Mouse (Mus musculus): ENCODE data around the gene Cluh. TPM values are rescaled to one million over a fixed set of nuclear protein-coding genes. Genes with fewer than 3 reads are reported as not detected.

The Cluh gene
- polyA plus RNA-seq, 1 experiment: 37.1 TPM

GRCm38 (mm10) chr11:74672901-74673513 lies 23.7 kb downstream of the Cluh start:
- TF ChIP-seq CTCF (IDR thresholded peaks at IDR 0.05; ENCODE audit: control insufficient read depth, insufficient read depth, insufficient replicate concordance, low read depth, low read length): no peak
- TF ChIP-seq POLR2A (IDR thresholded peaks at IDR 0.05; ENCODE audit: control insufficient read depth, low read depth, low read length): no peak
- H3K4me3 ChIP-seq (ENCODE audit: control insufficient read depth, low read depth, low read length): no peak overlapping the region
- H3K36me3 ChIP-seq (ENCODE audit: control insufficient read depth, insufficient read depth, low read length): no peaks in the 10 kb centered on the region; the same call in 1 of the 2 replicates
- no peaks in the 10 kb centered on the region for H3K4me1 ChIP-seq (ENCODE audit: control insufficient read depth, insufficient read depth, low read length)
- H3K27ac ChIP-seq (ENCODE audit: control insufficient read depth, insufficient read depth, low read depth, low read length): no peak overlapping the region
- no peaks in the 10 kb centered on the region for H3K27me3 ChIP-seq (ENCODE audit: control insufficient read depth, insufficient read depth, low read length)

DNA sequence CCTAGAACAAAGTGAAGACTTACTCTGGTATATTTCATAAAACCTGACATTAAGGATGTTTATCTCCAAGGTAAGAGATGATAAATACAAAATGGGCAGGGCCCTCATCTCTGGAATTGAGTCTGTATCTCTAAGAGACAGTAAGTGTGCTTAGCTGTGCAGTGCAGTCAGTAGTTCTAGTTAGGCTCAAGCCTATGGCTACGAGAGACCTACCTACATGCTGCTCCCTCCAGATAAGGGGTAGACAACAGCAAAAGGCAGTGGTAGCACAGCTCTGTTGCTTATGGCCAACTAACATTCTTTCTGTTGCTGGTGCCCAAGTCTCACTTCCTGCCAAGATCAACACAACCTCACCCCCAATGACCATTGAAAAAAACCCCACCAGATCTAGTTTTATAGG lies 24.3 kb downstream of the Cluh start:
- TF ChIP-seq CTCF (IDR thresholded peaks at IDR 0.05; ENCODE audit: control insufficient read depth, insufficient read depth, insufficient replicate concordance, low read depth, low read length) (no peak), POLR2A (IDR thresholded peaks at IDR 0.05; ENCODE audit: control insufficient read depth, low read depth, low read length) (no peak)
- Histone ChIP-seq H3K4me3 (ENCODE audit: control insufficient read depth, low read depth, low read length) (no peak overlapping the region), H3K36me3 (ENCODE audit: control insufficient read depth, insufficient read depth, low read length) (no peaks in the 10 kb centered on the region; the same call in 1 of the 2 replicates), H3K27me3 (ENCODE audit: control insufficient read depth, insufficient read depth, low read length) (no peaks in the 10 kb centered on the region), H3K4me1 (ENCODE audit: control insufficient read depth, insufficient read depth, low read length) (no peaks in the 10 kb centered on the region), H3K27ac (ENCODE audit: control insufficient read depth, insufficient read depth, low read depth, low read length) (no peak overlapping the region)

DNA sequence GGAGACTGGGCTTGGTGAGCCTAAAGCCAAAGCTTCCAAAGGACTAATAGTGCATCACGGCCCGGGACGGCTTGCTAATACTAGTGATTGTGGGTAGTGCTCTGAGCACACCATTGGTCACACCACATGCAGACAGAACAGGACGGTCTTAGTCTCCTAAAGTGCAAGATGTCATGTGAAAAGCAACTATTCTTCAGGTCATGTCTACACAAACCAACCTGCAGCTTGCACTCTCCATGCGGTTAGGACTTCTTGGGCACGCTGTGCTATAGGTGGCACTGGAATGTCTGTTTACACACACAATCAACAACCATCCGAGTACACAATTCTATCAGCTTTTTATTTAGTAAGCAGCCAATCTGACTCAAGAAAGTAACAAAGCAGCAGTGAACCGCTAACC lies 25.4 kb downstream of the Cluh start:
- no peak overlapping the region for H3K27ac ChIP-seq (ENCODE audit: control insufficient read depth, insufficient read depth, low read depth, low read length)
- no peaks in the 10 kb centered on the region; the same call in 1 of the 2 replicates for H3K36me3 ChIP-seq (ENCODE audit: control insufficient read depth, insufficient read depth, low read length)
- no peaks in the 10 kb centered on the region for H3K27me3 ChIP-seq (ENCODE audit: control insufficient read depth, insufficient read depth, low read length)
- TF ChIP-seq POLR2A (IDR thresholded peaks at IDR 0.05; ENCODE audit: control insufficient read depth, low read depth, low read length): no peak
- no peak for TF ChIP-seq CTCF (IDR thresholded peaks at IDR 0.05; ENCODE audit: control insufficient read depth, insufficient read depth, insufficient replicate concordance, low read depth, low read length)
- no peak overlapping the region for H3K4me3 ChIP-seq (ENCODE audit: control insufficient read depth, low read depth, low read length)
- H3K4me1 ChIP-seq (ENCODE audit: control insufficient read depth, insufficient read depth, low read length): no peaks in the 10 kb centered on the region

DNA sequence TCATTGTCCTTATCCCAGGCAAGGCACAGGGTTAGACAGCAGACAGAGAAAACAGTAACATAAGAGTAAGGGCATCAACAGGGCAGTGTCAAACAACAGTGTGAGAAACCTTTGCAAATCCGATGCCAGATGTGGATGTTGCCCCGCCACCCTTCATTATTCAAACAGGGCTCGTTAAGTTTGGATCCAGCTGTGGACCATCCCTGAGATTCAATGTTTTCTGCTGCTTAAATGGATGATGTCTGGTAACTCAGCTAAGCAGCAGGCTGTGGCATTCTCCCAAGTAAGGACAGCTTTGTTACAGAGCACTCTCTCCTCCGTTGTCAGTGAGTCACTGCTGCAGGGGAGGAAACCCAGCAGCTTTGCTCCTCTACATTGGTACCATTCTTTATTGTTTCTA lies 25.9 kb downstream of the Cluh start:
- Histone ChIP-seq H3K27ac (ENCODE audit: control insufficient read depth, insufficient read depth, low read depth, low read length) (no peak overlapping the region), H3K36me3 (ENCODE audit: control insufficient read depth, insufficient read depth, low read length) (no peaks in the 10 kb centered on the region; the same call in 1 of the 2 replicates), H3K4me1 (ENCODE audit: control insufficient read depth, insufficient read depth, low read length) (no peaks in the 10 kb centered on the region), H3K4me3 (ENCODE audit: control insufficient read depth, low read depth, low read length) (no peak overlapping the region), H3K27me3 (ENCODE audit: control insufficient read depth, insufficient read depth, low read length) (no peaks in the 10 kb centered on the region)
- no peak for TF ChIP-seq CTCF (IDR thresholded peaks at IDR 0.05; ENCODE audit: control insufficient read depth, insufficient read depth, insufficient replicate concordance, low read depth, low read length)
- no peak for TF ChIP-seq POLR2A (IDR thresholded peaks at IDR 0.05; ENCODE audit: control insufficient read depth, low read depth, low read length)

- Histone ChIP-seq H3K27me3 (ENCODE audit: control insufficient read depth, insufficient read depth, low read length) (no peaks in the 10 kb centered on the region), H3K36me3 (ENCODE audit: control insufficient read depth, insufficient read depth, low read length) (peaks cover 1% of the 10 kb centered on the region; the same call in 1 of the 2 replicates), H3K4me3 (ENCODE audit: control insufficient read depth, low read depth, low read length) (no peak overlapping the region), H3K27ac (ENCODE audit: control insufficient read depth, insufficient read depth, low read depth, low read length) (no peak overlapping the region), H3K4me1 (ENCODE audit: control insufficient read depth, insufficient read depth, low read length) (no peaks in the 10 kb centered on the region)
- TF ChIP-seq POLR2A (IDR thresholded peaks at IDR 0.05; ENCODE audit: control insufficient read depth, low read depth, low read length): no peak
- no peak for TF ChIP-seq CTCF (IDR thresholded peaks at IDR 0.05; ENCODE audit: control insufficient read depth, insufficient read depth, insufficient replicate concordance, low read depth, low read length)
Measured at GRCm38 (mm10) chr11:74692151-74692550, 42.9 kb downstream of the Cluh start.

DNA sequence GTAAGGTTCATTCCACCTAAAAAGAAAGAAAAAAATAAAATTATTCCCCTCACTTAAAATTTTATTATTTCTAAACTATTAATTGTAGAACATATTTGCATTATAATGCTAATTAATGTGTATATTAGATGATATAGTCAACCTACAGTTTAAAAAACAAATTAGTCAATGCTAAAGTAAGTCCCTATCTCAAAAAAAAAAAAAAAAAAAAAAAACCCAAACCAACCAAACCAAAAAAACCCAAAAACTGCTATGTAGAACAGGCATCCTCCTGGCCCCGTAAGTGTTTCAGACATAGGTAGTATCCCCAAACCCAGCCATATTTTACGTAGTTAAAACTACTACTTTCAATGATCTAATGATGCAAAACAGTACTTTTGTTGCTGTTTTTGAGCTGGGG lies 50.2 kb downstream of the Cluh start:
- Histone ChIP-seq H3K27me3 (ENCODE audit: control insufficient read depth, insufficient read depth, low read length) (no peaks in the 10 kb centered on the region), H3K4me3 (ENCODE audit: control insufficient read depth, low read depth, low read length) (no peak overlapping the region), H3K36me3 (ENCODE audit: control insufficient read depth, insufficient read depth, low read length) (no peaks in the 10 kb centered on the region), H3K4me1 (ENCODE audit: control insufficient read depth, insufficient read depth, low read length) (no peaks in the 10 kb centered on the region), H3K27ac (ENCODE audit: control insufficient read depth, insufficient read depth, low read depth, low read length) (no peak overlapping the region)
- TF ChIP-seq CTCF (IDR thresholded peaks at IDR 0.05; ENCODE audit: control insufficient read depth, insufficient read depth, insufficient replicate concordance, low read depth, low read length): no peak
- TF ChIP-seq POLR2A (IDR thresholded peaks at IDR 0.05; ENCODE audit: control insufficient read depth, low read depth, low read length): no peak

DNA sequence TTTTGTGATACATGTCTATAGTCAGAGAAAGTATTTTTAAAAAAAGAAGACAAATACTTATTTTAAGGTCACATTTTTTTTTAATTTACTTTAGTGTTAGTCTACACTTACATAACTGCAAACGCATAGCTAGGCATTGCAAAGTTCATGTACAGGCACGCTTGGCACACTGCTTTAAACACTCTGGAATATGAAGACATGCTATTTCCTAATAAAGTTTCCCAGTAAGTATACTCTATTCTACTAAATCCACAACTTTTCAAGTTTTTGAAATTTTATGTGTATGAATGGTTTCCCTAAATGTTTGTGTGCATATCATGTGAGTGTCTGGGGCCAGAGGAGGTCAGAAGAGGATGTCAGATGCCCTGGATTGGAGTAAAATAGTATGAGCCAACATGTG lies 54.8 kb downstream of the Cluh start:
- H3K4me1 ChIP-seq (ENCODE audit: control insufficient read depth, insufficient read depth, low read length): no peaks in the 10 kb centered on the region
- no peaks in the 10 kb centered on the region for H3K36me3 ChIP-seq (ENCODE audit: control insufficient read depth, insufficient read depth, low read length)
- H3K4me3 ChIP-seq (ENCODE audit: control insufficient read depth, low read depth, low read length): no peak overlapping the region
- H3K27me3 ChIP-seq (ENCODE audit: control insufficient read depth, insufficient read depth, low read length): no peaks in the 10 kb centered on the region
- TF ChIP-seq CTCF (IDR thresholded peaks at IDR 0.05; ENCODE audit: control insufficient read depth, insufficient read depth, insufficient replicate concordance, low read depth, low read length) (no peak), POLR2A (IDR thresholded peaks at IDR 0.05; ENCODE audit: control insufficient read depth, low read depth, low read length) (no peak)
- H3K27ac ChIP-seq (ENCODE audit: control insufficient read depth, insufficient read depth, low read depth, low read length): no peak overlapping the region
